Mouse (Mus musculus): Measurements from ENCODE around the gene Tchp.
A peak's percentile ranks its signal among the peaks of the same experiment; 100 is the strongest.

Tchp gene

GRCm38 (mm10) chr5:114698044-114698746 lies 9.4 kb upstream of the Tchp start:
- DNase-seq = peak; percentile 92

- DNase-seq = no peak
These were observed 8.5 kb upstream of the Tchp start for GRCm38 (mm10) chr5:114699015-114699414.

- no peak for DNase-seq
These were observed 4.9 kb upstream of the Tchp start for GRCm38 (mm10) chr5:114702403-114703392.

DNA sequence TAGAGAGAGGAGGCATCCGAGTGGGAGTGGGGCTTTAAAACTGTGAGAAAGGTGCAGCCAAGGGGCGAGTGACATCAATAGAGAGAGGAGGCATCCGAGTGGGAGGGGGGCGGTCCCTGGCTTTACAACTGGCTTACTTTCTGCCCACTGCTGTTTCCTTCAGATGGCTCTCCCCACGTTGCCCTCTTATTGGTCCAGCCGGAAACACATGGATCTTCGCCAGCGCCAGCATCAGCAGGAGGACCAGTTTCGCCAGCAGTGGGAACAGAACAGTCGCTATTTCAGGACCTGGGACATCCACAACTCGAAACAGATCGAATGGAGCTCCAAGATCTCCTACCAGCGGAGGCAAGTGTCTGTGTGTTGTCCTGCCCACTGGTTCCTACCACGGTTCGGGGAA lies 931 bp downstream of the Tchp start:
- no peak for DNase-seq

DNA sequence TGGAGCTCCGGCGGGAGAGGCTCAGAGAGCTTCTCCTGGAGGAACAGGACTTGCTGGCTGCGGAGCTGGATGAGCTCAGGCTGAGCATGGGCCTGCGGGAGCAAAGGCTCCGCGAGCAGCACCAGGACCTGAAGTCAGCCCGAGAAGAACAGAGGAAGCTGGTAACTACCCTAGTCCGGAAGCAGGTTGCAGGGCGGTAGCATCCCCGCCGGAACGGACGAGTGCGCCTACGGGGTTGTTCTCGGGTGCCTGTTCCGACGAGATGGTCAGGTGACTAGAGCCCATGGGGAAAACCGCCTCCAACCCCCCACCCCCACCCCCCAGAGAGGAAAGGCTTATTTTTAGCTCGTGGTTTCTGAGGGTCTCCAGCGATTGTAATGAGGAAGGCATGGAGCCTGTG lies 1.8 kb downstream of the Tchp start:
- no peak for DNase-seq

- DNase-seq = no peak
These were observed 7.0 kb downstream of the Tchp start for GRCm38 (mm10) chr5:114714551-114714950.

DNA sequence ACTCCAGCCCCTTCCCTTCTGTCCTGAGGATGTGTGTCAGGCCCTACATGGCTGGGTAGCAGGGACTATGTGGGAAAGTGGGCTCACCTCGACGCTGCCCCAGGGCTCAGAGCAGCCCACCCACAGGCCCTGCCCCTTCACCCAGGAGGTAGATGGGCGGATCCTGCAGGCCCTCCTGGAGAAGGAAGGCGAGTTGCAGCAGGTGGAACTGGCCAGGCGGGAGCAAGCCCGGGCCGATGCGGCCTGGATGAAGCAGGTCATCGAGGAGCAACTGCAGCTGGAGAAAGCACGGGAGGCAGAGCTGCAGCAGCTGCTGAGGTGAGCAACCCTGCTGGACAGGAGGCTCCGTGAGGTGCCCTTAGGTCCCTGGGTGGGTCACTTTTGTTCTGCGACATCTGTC lies 9.7 kb downstream of the Tchp start:
- no peak for DNase-seq

GRCm38 (mm10) chr5:114717937-114718336 lies 10.4 kb downstream of the Tchp start:
- DNase-seq = no peak

GRCm38 (mm10) chr5:114718483-114718882 lies 10.9 kb downstream of the Tchp start:
- DNase-seq = peak; percentile 89

DNA sequence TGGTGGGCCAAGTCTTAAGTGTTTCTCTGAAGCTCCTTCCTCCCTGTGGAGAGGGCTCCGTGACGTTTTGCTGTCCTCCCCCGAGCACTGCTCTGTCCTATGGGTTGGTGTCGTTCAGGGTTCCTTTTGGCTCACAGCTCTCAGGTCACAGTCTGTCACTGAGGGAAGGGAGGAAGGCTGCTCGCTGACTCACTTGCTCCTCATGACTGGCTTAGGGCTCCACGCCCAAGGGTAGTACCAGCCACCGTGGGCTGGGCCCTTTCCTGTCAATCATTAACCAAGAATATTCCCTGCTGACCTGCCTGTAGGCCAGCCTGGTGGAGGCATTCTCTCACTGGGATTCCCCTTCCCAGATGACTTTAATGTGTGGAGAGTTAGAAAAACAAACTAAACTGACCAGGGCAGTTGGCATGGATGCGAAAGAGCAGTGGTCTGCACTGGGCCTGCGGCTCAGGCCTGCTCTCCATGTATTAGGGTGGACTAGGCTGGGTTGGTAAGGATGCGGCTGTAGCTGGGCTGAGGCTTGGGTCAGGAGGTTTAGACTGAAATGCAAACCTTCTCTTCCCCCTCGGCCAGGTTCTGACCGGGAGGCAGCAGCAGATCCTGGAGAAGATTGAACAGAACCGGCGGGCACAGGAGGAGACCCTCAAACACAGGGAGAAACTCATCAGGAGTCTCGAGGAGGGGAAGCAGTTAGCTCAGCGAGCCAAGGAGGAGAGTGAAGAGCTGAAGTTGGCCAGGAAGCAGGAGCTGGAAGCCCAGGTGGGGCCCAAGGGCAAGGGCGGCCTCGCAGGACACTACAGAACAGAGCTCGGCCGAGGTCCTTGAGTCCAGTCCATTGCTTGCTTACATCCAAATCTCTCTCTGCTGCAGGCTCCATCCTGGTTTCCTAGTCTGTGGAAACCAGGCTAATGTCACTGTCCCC lies 11.7 kb downstream of the Tchp start:
- DNase-seq = peak; percentile 63

GRCm38 (mm10) chr5:114719928-114720270 lies 12.3 kb downstream of the Tchp start:
- no peak for DNase-seq

DNA sequence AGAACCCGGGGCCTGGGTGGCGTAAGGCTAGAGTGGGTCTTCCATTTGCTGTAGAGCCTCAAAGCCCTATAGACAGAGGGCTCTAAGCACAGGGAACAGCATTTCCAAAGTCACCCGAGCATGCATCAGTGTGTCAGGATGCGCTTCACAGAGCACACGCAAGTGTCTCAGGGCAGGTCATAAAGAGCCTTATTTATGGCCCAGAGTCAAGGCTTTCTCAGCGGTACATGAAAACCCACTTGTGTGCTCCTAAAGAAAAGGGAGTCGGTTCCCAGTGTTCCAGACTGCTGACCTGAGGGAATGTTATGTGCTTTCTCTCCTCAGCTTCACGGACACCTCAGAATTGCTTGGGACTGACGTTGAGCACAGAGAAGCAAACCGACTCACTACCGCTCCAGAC lies 13.2 kb downstream of the Tchp start:
- no peak for DNase-seq

GRCm38 (mm10) chr5:114721969-114722368 lies 14.4 kb downstream of the Tchp start:
- DNase-seq = no peak

DNA sequence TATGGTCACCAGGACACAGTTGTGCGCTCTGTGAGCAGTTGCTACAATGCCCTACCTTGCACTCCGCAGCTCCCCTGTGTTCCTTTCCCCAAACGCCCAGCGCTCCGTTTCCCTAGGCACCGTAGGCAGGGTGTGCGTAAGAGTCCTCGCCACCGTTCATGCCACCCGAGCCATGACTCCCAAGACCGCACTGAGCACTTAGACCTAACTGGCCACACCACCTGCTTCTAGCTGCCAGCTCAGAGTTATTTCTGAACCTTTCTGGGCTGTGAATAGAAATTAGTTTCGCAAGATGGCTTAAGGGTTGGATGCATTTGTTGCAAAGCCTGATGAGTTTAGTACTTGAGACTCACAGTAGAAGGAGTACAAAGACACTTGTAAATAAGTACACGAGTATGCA lies 15.3 kb downstream of the Tchp start:
- no peak for DNase-seq

- no peak for DNase-seq
These were observed 20.6 kb downstream of the Tchp start for GRCm38 (mm10) chr5:114728160-114728559.

DNA sequence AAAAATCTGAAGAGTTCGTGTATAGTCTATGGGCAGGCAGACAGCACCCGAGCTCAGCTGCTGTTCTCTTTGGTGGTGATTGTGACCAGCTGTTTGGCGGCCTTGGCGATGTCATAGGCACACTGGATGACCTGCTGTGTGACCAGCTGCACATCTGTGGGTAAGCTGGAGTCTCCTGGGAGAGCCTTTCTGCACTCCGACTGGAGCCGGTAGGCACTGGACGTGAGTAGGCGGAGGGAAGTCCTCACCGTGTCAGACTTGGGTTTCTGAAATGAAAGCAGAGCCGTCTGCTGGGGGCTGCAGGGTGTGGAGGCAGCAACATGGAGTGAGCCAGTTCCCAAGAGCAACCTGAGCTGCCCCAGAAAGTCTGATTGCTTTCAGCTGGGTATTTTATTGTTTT lies 22.6 kb downstream of the Tchp start:
- no peak for DNase-seq

DNA sequence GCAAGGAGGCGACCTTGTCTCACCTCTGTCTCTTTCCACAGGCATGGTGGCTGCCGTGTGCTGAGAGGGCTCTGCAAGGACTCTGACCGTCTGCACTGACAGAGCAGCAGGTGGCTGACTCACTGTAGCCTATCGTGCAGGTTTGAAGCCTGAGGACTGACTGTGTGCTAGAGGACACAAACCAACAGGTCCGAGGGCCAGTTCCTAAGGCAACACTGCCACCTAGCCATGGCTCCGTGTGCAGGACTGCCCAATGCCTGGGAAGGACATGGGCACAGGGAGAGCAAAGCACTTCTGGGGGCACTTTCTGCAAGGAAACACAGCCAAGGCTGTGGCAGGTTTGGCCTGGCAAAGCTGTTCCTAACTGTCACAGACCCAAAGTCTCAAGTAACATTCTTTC lies 23.9 kb downstream of the Tchp start:
- DNase-seq = no peak

- DNase-seq = no peak
These were observed 24.4 kb downstream of the Tchp start for GRCm38 (mm10) chr5:114731969-114732368.

DNA sequence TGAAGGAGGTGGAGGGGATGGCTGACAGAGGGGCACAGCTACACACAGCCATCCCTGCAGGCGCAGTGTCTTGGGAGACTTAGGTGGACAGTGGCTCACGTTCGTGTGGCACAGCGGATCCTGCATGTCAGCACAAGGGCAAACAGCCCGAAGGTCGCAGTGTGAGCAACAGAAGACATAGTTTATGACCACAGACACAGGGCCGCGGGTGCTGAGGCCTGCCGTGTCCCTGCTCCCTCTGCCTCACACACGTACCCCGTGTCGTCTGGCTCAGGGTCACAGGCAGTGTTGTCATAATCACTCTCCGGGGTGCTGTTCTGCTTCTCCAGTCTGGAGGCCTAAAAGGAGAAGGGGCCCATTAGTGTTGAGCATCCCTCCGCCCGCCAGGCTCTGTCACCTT lies 26.0 kb downstream of the Tchp start:
- no peak for DNase-seq

DNA sequence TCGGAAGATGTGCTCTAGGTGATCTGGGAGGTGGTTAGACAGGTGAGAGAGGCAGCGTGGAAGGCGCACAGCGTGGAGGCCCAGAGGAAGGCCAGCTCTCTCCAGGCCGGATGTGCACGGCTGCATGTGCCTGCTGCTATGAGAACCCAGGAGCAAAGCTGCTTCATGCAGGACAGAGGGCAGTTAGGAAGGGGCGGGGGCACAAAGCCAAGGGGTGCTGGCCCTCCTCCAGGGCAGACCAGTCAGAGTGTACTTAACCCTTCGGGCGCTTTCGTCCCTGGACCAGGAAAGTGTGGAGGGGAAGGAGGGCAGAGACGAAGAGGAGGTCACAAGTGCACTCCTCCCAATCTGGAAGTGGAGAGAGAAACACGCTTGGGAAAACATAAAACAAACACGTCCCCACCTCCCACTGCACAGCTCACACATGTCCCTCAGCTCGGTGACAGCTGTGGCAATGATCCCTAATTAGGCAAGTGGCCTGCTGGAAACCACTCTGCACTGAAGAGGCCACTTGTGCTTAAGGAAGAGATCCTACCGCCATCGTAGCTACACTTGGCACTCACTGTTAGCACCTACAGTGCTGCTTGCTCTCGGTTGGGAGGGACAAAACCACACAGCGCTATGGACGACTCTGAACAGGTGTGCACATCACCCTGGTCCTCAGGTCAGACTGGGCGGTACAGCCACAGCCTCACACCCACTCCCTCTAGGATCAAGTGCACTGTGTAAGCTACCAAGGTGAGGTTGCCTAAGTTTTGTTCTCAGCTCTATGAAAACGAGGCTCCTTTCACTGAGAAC lies 29.7 kb downstream of the Tchp start:
- DNase-seq = no peak

GRCm38 (mm10) chr5:114738707-114739241 lies 31.2 kb downstream of the Tchp start:
- no peak for DNase-seq

GRCm38 (mm10) chr5:114740595-114740994 lies 33.0 kb downstream of the Tchp start:
- no peak for DNase-seq

Measured in cerebellum, adult 11 months (tissue).